Mouse (Mus musculus) layer of hippocampus, postnatal 25 days (tissue): Measurements from ENCODE around the gene Trim50. TPM values are rescaled to one million over a fixed set of nuclear protein-coding genes. Genes with fewer than 3 reads are reported as not detected.

Experiments used
- DNase-seq, 2 experiments: peaks; one replicate each; pipeline ENCODE4 v3.0.0; 2022; ENCODE audit warnings: mixed read lengths in 2 of 2, low spot score in 1 of 2; ENCODE audit errors: extremely low spot score in 1 of 2
- total RNA-seq, 2 experiments: library from RNA; stranded (reverse); gene quantifications; 2 replicates each; pipeline ENCODE4 v1.2.3; 2021

Gene Trim50
- not detected for total RNA-seq

- no peak for DNase-seq
Measured at GRCm38 (mm10) chr5:135352995-135353394, at the start of gene Trim50. Trim50 (plus strand) TSS chr5:135353295.

- no peak for DNase-seq
Measured at GRCm38 (mm10) chr5:135306321-135306965, 46.7 kb upstream of the Trim50 start.

GRCm38 (mm10) chr5:135316177-135316576, 36.9 kb upstream of the Trim50 start:
- DNase-seq, result no peak

- no peak for DNase-seq
Measured at GRCm38 (mm10) chr5:135319856-135320255, 33.2 kb upstream of the Trim50 start.

GRCm38 (mm10) chr5:135322197-135322596, 30.9 kb upstream of the Trim50 start:
- DNase-seq, result no peak

GRCm38 (mm10) chr5:135326121-135326659, 26.9 kb upstream of the Trim50 start:
- DNase-seq, result no peak

GRCm38 (mm10) chr5:135329471-135329870, 23.6 kb upstream of the Trim50 start:
- DNase-seq, result no peak

GRCm38 (mm10) chr5:135330201-135330600, 22.9 kb upstream of the Trim50 start:
- DNase-seq, result no peak

- DNase-seq, result no peak
Measured at GRCm38 (mm10) chr5:135331161-135331560, 21.9 kb upstream of the Trim50 start.

- no peak for DNase-seq
Measured at GRCm38 (mm10) chr5:135337575-135337974, 15.5 kb upstream of the Trim50 start.

- no peak for DNase-seq
Measured at GRCm38 (mm10) chr5:135345989-135346388, 7.1 kb upstream of the Trim50 start.

- DNase-seq, result no peak
Measured at GRCm38 (mm10) chr5:135346430-135346829, 6.7 kb upstream of the Trim50 start.

- no peak for DNase-seq
Measured at GRCm38 (mm10) chr5:135347511-135348011, 5.5 kb upstream of the Trim50 start.

GRCm38 (mm10) chr5:135349862-135350261, 3.2 kb upstream of the Trim50 start, which contains the start of gene Fkbp6:
Fkbp6 (minus strand) TSS chr5:135350044.
- DNase-seq, result no peak

- DNase-seq, result no peak
Measured at GRCm38 (mm10) chr5:135351606-135352005, 1.5 kb upstream of the Trim50 start.

- DNase-seq, result no peak
Measured at GRCm38 (mm10) chr5:135353564-135353963, 469 bp downstream of the Trim50 start.

GRCm38 (mm10) chr5:135356090-135356489, 3.0 kb downstream of the Trim50 start:
- no peak for DNase-seq

- no peak for DNase-seq
Measured at GRCm38 (mm10) chr5:135357556-135357955, 4.5 kb downstream of the Trim50 start.

- DNase-seq, result no peak
Measured at GRCm38 (mm10) chr5:135359772-135360171, 6.7 kb downstream of the Trim50 start.

GRCm38 (mm10) chr5:135362572-135362971, 9.5 kb downstream of the Trim50 start:
- no peak for DNase-seq

- no peak for DNase-seq
Measured at GRCm38 (mm10) chr5:135363540-135363939, 10.4 kb downstream of the Trim50 start.

GRCm38 (mm10) chr5:135367841-135368240, 14.7 kb downstream of the Trim50 start:
- DNase-seq, result peak in 1 of 2 experiments; percentile 27
